Mouse (Mus musculus) B cell, adult (primary cell): ENCODE results near the gene Nupr1l. TPM values are rescaled to one million over a fixed set of nuclear protein-coding genes. Genes with fewer than 3 reads are reported as not detected.

ENCODE experiments used
- total RNA-seq: library from RNA; stranded (reverse); gene quantifications from 4 replicates; pipeline ENCODE4 v1.2.4, GENCODE M21; 2023; ENCODE audit not compliant: inconsistent age

Gene Nupr1l
- total RNA-seq, result 1.0 to 2.0 TPM (median 1.5 TPM) in 4 replicates

GRCm38 (mm10) chr5:129908242-129908965 is at the start of gene Nupr1l:
Gene Nupr1l (plus strand): TSS chr5:129908540.

DNA sequence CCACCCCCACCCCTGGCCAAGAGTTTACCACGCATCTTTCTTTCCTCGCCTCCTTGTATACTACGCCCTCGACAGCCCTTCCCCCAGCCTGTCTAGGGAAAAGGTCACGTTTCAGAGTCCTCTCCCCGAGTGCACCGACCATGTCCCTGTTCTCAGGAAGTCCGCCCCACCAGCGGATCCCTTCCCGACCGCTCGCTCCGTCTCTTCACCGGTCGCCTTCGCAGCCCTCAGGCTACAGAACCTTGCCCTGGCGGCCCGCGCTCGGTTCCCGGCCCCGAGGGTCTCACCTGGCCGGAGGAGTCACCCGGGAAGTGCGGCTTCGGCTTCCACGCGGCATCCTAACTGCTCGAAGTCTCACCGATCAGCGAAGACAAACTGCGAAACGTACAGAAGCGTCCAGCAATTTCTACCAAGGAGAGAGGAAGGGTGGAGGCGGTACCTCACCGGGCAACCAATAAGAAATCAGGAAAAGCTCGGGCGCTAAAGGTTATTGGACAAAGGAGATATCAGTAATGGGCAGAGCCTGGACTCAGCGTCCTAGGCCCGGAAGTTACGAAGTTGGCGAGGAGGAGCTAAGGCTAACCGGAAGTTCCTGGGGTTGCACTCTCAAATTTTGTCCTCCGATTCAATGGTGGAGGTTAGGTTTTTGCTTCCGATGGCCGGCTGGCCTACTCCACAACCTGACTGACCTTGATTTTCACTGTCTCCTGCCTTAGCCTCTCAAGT is 21.3 kb upstream of the Nupr1l start, which contains the start of gene Chchd2:
Gene Chchd2 (minus strand): TSS at position 560 of the 726 bp plus-strand sequence.

DNA sequence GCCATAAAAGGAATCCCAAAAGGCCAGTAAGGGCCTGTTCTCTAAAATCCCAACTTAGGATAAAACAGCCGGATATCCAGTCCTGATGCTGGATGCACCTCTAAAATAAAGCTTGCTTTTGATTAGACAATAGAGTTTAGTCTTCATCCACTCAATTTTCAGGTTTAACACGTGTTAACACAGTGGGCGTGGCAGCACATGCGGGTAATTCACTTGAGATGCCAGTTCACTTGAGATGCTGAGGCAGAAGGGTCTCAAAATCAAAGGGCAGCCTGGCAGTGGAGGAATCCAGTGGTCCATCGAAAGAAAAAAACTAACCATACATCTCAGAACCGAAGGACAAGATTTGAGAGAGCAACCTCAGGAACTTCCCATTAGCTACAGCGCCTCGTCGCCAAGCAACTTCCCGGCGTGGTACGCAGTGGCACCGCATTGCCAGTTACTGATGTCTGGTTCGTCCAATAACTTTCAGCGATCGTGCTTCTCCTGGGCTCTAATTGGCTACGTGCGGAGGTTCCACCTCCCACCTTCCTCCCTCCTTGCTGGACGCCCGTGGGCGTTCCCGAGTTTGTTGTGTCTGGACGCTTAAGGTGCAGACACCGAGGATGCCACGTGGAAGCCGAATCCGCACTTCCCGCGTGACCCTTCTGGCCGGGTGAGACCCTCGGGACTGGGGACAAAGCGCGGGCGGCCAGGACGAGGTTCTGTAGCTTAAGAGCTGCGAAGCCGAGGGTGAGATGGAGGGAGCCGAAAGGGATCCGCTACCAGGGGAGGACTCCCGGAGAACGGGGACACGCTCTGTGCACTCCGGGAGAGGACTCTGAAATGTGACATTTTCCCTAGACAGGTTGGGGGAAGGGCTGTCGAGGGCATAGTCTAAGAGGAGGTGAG is 12.9 kb upstream of the Nupr1l start, which contains the start of gene Zbed5:
Gene Zbed5 (plus strand): TSS at position 526 of the 891 bp plus-strand sequence.

GRCm38 (mm10) chr5:129898449-129898848 is 9.9 kb upstream of the Nupr1l start, which contains the start of gene Phkg1:
Gene Phkg1 (minus strand): TSS chr5:129898549.

GRCm38 (mm10) chr5:129941495-129942045 is 33.2 kb downstream of the Nupr1l start, which contains the start of gene Vkorc1l1:
Gene Vkorc1l1 (plus strand): TSS chr5:129941970.

Other genes starting within 250 kb of the Nupr1l start
- 1.6 to 2.7 TPM (median 1.9 TPM) in 4 replicates for gene Zfp11, start 238.4 kb upstream of the Nupr1l start, total RNA-seq
- not detected in 4 replicates for gene Sept14, start 200.0 kb upstream of the Nupr1l start, total RNA-seq
- gene Mrps17, start 193.0 kb upstream of the Nupr1l start, total RNA-seq, result 43.3 to 59.8 TPM (median 48.1 TPM) in 4 replicates
- 32.5 to 37.1 TPM (median 33.3 TPM) in 4 replicates for gene Nipsnap2, start 183.5 kb upstream of the Nupr1l start, total RNA-seq
- 9.7 to 13.0 TPM (median 10.1 TPM) in 4 replicates for gene Psph, start 121.1 kb upstream of the Nupr1l start, total RNA-seq
- 8.9 to 19.3 TPM (median 13.0 TPM) in 4 replicates for gene Sumf2, start 61.6 kb upstream of the Nupr1l start, total RNA-seq
- gene Chchd2, start 21.1 kb upstream of the Nupr1l start, total RNA-seq, result 131 to 185 TPM (median 145 TPM) in 4 replicates
- gene Zbed5, start 12.8 kb upstream of the Nupr1l start, total RNA-seq, result 1.2 to 4.6 TPM (median 1.8 TPM) in 4 replicates
- gene Phkg1, start 10.0 kb upstream of the Nupr1l start, total RNA-seq, result 0.21 to 1.1 TPM (median 0.57 TPM) in 3 of 4 replicates, not detected in the other
- 9.9 to 12.8 TPM (median 10.9 TPM) in 4 replicates for gene Vkorc1l1, start 33.4 kb downstream of the Nupr1l start, total RNA-seq
- 31.0 to 36.7 TPM (median 34.3 TPM) in 4 replicates for gene Gusb, start 94.5 kb downstream of the Nupr1l start, total RNA-seq
- 12.5 to 16.6 TPM (median 15.1 TPM) in 4 replicates for gene Asl, start 120.7 kb downstream of the Nupr1l start, total RNA-seq
- gene Crcp, start 120.8 kb downstream of the Nupr1l start, total RNA-seq, result 19.9 to 27.9 TPM (median 25.3 TPM) in 4 replicates
- 35.5 to 43.0 TPM (median 39.8 TPM) in 4 replicates for gene Tpst1, start 164.8 kb downstream of the Nupr1l start, total RNA-seq
- gene Kctd7, start 236.3 kb downstream of the Nupr1l start, total RNA-seq, result 2.4 to 3.7 TPM (median 2.7 TPM) in 4 replicates